Mouse (Mus musculus): ENCODE results near the gene Sfswap. TPM values are rescaled to one million over a fixed set of nuclear protein-coding genes. Genes with fewer than 3 reads are reported as not detected.

Sfswap gene
- total RNA-seq, 2 experiments from 2014 or later: 100 to 139 TPM

DNA sequence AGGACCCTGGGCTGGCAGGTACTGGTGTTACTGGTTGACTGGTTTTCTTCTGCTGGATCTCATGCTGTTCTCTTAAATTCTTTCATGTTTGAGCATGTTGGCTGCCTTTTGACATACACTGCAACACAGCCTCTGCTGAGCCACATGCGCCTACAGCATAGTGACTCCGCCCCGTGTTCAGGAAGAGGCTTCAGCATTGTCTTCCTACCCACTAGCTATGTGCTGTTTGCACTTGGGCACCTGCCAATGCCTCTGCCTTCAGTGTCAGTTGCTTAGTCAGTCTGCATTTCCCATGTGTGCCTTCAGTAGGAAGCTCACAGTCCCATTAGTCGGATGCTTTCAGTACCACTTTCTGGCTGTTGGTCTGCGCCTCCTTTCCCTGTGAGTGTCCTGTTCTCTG, 23.7 kb downstream of the Sfswap start:
- no peak for DNase-seq (ENCODE audit: extremely low spot score in 1 of 2, low spot score in 1 of 2)

DNA sequence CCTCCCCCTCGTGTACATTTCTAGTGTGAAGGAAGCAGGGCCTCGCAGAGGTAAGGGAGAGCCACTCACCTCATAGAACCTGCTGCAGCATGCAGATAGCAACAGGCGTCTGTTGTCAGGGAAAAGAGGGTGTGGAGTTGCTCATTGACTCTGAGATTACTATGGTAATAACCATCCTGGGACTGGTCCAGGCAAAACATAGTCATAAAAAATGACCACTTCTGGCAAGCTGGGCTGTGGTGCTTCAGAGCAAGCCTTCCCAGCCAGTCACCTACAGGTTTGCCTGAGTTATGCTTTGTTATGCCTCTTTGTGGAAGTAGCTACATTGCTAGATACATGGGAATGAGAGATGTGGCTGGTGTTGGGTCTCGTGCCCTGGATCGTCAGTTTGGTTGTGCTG, 26.1 kb downstream of the Sfswap start:
- no peak for DNase-seq (ENCODE audit: extremely low spot score in 1 of 2, low spot score in 1 of 2)

DNA sequence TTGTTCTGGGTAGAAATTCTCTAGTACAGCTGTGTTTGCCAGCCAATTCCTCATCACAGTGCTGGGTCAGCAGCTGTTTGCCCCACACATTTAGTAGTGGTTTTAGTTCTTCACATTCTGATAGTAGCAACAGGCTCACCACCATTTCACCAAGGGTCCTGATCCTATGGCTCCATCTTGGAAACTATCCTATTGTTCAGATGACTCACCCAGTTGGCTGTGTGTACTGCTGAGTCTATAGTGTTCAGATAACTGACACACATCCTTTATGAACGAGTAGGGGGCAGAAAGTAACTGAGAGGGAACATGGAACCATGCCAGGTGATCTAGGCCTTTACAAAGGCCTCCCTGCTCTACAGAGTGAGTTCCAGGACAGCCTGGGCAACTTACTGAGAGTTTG, 28.6 kb downstream of the Sfswap start:
- no peak for DNase-seq (ENCODE audit: extremely low spot score in 1 of 2, low spot score in 1 of 2)

DNA sequence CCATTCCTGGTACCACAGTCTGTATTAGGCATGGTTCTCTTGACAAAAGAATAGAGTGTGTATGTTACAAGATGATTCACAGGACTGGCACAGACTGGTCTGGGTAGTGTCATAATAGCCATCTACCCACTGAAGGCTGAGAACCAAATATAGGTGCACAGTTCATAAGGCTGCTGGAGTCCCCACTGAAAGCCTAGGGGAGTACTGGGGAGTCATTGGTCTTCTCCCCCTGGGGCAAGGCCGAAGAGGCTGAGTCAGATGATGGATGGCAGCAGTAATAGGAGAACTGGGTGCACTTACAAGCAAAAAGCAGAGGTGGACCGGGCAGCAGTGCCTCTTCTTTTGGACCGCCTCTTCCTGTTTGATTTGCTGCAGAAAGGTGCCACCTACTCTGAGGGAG, 32.7 kb downstream of the Sfswap start:
- DNase-seq (ENCODE audit: extremely low spot score in 1 of 2, low spot score in 1 of 2): no peak

DNA sequence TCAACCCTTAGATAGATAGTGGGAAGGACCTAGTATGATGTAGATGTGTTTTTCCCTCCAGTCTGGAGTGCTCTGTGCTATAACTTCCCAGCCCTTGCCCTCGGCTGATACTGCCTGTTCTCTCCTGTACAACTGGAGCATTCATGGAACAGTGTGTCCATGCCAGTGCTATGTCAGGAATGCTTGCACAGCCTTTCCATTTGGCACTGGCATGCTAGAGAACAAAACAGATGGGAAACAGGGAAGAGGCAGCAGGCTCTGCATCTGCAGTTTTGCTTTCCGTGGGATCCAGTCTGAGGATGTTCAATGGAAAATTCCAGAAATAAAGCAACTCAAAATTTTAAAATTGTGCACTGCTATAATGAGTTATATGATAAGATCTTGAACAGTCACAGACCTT, 33.5 kb downstream of the Sfswap start:
- DNase-seq (ENCODE audit: extremely low spot score in 1 of 2, low spot score in 1 of 2): peak; percentile 48 to 49

DNA sequence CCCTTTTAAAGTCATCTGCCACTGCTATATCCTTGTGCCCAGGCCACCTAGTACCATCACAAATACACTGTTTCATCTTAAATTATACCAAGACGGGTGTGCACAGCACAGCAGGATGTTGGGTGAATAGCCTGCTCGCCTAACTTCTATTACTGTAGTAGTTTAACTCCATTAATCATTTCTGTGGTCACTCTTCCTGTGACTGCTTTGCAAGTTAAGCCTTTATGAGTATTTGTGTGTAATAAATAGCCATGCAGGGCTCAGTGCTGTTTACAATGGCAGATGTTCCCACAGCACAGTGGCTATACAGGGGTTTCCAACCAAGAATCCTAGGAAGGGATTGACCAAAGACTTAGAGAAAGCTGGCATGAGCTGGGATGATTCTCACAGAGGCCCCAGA, 34.0 kb downstream of the Sfswap start:
- DNase-seq (ENCODE audit: extremely low spot score in 1 of 2, low spot score in 1 of 2): no peak

DNA sequence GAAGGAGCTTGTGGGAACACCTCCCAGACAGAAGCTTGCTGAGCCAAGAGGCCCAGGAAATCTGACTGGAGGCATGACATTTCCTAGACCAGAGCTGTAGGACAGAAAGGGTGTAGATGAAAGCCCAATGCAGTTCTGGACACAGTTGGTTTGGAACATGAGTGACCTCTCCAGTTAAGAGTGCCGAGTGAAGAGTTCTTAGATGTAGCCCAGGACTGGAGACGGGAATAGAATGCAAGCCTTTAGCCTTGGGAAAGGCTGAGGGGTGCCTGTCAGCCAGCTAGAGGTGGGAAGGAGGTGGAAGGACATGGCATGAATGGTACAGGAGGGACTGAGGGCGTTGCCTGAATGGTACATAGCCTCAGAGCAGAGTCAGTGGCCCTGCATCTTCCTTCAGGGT, 34.4 kb downstream of the Sfswap start:
- no peak for DNase-seq (ENCODE audit: extremely low spot score in 1 of 2, low spot score in 1 of 2)

DNA sequence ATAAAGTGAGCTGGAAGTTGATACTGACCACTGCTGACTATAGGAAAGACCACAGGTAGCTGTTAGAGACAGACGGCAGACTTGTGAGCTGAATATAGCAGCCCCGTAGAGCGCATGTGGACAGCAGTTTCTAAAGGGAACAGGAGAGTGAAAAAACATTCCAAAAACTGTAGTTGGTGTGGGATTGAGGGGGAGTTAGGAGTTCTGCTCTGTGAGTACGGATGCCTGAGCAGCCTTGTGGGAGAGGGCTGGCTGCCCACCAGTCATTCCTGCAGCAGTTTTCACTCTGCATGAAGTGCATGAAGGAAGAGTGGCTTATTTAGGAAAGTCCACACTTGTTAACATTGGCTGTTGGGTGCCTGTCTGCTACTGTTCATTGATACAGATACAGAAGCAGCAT, 37.8 kb downstream of the Sfswap start:
- no peak for DNase-seq (ENCODE audit: extremely low spot score in 1 of 2, low spot score in 1 of 2)

DNA sequence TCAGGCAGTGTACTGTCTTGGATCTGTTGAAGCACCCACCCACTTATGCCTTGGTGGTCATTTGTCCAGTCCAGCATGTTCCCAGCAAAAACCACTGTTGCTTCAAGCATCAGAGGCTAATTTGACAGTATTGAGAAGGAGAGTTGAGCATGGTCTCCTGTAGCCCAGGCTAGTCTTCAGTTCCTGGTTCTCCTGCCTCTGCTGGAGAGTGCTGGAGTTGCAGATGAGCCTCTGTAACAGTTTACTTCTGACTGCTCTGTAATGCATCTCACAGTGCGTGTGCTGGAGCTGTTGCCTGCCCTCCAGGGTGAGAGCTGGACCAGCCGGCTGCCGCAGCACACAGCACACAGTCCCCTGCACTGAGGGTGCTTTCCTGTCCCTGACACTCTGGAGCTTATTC, 41.2 kb downstream of the Sfswap start:
- no peak for DNase-seq (ENCODE audit: extremely low spot score in 1 of 2, low spot score in 1 of 2)

DNA sequence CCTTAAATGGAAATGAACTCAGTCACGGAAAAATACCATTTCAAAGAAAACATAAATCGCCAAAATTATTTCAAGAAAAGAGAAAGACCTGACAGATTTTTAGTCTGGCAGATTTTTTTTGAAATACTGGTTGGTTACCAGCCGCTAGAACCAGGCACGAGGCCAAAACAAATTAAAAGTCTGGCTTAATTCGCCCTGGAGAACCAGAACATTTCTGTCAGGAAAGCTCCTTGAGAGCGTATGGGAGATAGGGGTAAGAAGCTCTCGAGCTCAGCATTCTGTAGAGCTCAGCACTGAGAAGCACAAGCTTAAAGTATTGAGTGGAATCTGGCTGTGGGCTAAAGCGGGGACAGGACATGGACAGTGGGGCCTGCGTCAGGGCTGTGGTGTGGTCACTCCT, 44.8 kb downstream of the Sfswap start:
- DNase-seq (ENCODE audit: extremely low spot score in 1 of 2, low spot score in 1 of 2): no peak

DNA sequence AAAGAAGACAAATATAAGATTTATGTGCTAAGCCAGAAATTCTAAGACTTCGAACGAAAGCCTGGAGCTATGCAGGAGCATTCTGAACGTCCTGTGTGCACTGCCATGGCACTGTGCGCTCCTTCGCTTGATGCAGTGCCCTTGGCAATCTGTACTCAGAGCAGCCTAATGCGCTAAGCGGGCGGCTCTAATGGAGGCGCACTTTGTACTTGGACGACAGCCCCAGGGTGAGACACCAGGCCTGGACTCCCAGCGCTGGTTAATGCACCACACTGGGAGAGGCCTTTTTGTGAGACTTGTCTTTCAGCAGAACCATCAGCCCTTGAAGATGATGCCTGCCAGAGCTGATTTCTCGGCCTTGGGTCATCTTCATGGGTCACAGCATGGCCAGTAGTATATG, 48.7 kb downstream of the Sfswap start:
- no peak for DNase-seq (ENCODE audit: extremely low spot score in 1 of 2, low spot score in 1 of 2)

DNA sequence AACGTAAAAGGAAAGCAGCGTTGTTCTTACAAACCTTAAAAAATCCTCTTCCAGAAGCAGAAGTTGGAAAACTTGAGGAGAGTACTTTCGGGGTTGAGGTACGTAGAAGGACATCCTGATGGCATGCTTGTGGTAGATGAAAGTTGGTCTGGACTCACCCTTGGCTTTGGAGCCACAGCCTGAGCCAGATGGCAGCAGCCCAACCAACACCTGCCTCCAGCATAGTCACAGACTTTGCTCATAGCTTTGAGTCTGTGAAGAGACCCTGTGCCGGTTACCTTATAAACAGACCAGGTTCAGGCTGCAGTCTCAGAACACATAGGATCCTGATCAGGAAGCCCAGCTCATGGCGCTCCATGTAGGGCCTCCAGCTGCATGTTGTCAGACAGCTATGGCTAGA, 49.8 kb downstream of the Sfswap start:
- DNase-seq (ENCODE audit: extremely low spot score in 1 of 2, low spot score in 1 of 2): no peak

DNA sequence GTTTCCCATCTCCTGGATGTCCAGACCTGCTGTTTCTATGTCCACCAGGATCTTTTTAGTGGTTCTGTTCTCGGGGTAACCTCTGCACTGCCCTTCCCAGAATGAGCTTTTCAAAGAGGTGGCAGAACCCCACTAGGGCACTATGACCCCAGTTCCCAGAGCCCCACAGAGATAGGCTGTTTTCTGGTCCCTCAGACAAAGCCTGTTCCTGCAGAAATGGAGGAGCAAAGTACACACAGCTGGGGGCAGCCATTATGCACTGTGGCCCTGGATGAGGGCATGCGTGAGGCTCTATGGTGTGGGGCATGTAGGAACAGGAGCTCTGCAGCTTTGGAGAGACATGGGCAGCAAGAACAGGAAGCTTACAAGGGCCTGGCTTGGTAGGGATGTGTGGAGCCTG, 51.0 kb downstream of the Sfswap start:
- no peak for DNase-seq (ENCODE audit: extremely low spot score in 1 of 2, low spot score in 1 of 2)

DNA sequence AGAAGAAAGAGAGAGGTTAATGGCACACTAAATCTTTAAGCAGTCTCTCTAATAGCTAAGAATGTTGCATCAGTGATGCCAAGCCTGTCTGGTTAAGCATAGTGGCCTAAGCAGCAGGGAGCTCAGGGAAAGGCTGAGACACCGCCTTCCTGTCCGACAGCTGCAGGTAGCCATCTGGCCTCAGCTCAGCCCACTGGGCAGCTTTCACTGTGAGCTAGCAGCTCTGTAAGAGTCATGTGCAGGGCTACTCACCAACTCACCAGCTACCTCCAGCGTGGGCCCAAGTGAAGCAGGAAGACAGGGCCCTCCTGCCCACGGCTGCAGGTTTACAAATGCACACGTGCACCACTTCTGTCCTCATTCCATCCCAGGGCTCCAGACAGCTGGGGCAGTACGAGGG, 52.6 kb downstream of the Sfswap start:
- no peak for DNase-seq (ENCODE audit: extremely low spot score in 1 of 2, low spot score in 1 of 2)

DNA sequence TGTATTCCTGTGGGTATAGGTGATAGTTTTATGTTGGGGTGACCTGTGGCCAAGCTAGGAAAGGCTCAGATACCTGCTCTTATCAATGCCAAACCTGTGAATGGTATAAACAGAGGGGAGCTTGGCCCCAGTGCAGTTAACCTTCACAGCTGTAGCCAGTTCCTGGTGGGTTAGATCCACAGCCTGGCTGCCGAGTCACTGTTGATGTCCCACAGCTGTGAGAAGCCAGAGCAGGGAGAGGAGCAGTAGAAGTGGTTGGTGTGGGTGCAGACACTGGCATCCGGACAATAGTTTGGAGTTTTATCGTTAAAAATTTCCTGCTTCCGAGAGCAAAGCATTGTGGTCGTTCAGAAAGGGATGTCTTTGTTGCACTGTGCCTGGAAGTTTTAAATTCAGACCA, 57.6 kb downstream of the Sfswap start:
- DNase-seq (ENCODE audit: extremely low spot score in 1 of 2, low spot score in 1 of 2): no peak

DNA sequence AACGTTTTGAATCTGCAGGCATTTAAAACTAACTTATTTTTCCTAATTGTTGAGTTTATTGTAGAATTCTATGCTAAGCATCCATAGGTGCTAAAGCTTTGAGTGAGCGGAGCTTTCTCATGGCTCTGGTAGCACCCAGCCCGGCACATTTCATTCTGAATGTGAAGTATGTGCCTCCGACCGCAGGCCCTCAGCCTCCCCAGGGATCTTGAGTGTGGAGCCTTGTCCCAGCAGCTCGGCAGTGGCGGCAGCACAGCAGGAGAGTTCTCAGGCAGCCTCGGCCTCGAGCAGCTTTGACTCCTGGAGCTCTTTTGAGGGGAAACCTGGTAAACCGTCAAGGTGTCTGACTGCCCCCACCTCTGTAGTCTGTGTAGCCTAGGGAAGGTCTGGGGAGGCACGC, 58.3 kb downstream of the Sfswap start:
- no peak for DNase-seq (ENCODE audit: extremely low spot score in 1 of 2, low spot score in 1 of 2)

DNA sequence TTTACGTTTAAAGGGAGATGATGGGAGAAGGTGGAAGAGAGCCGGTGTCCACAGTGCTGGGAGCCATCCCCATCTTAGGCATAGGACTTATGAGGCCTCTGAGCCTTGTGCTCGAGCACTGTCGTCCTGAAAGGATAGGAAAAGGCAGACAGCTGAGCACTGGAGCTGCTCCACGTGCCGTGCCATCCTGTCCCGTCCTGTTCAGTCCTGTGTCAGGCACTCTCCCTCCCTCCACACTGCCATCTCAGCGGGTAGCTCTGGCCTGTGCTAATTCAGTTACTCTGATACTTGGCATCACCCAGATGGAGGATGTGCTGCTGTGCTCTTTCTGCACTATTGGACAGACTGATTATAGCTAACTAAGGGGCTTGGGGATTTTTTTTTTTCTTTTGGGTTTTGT, 61.3 kb downstream of the Sfswap start:
- DNase-seq (ENCODE audit: extremely low spot score in 1 of 2, low spot score in 1 of 2): no peak

DNA sequence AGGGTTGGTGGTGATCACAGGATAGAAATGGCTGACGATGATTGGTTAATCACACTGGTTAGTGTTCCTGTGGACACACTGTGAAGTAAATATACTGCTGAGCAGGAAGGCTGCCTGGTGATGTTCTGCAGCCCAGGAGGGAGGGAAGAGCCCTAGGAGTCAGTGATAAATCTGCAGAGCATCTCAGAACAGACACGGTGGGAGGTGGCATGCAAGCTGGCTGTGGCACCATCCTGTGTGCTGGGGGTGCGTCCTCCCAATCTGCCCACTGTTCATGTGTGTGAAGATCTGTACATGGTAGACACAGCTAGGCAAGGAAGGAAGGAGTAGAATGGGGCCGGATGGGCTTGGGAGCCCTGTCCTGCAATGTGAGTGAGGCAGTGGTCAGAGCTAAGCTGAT, 67.6 kb downstream of the Sfswap start:
- no peak for DNase-seq (ENCODE audit: extremely low spot score in 1 of 2, low spot score in 1 of 2)

DNA sequence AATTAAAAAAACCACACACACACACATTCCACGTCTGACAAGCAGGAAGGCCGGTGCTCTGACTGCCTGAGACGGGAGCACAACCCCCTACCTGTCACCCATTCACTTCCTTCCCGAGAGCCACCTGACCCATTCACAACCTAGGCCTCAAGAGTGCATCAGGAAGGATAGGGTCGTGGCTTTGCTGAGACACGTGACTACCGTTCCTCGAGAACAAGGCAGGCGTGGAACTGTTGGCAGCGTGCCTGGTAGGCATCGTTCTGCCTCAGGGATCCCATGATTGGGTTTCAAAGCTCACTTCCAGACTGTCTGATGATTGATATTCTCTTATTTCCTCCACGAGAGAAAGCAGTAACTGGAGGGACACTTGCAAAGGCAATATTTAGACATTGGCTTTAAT, 77.2 kb downstream of the Sfswap start:
- DNase-seq (ENCODE audit: extremely low spot score in 1 of 2, low spot score in 1 of 2): no peak

DNA sequence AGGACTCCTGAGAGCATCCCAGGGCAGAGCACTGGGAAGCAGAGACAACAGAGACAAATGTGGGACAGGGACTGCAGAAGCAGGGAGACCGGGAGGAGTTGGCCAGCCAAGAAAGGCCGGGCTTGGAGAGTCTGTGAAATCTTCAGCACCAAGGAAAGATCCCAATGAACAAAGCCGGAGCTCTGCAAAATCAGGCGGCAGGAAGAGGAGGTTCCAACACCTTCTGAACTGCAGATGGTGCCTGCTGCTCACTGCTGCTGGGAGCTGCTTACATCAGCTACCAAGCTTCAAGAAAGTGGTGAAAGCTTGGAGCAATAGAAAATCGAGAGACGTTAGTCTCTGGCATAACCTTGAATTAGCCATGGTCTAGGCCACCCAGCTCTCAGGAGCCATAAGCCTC, 79.0 kb downstream of the Sfswap start:
- no peak for DNase-seq (ENCODE audit: extremely low spot score in 1 of 2, low spot score in 1 of 2)

DNA sequence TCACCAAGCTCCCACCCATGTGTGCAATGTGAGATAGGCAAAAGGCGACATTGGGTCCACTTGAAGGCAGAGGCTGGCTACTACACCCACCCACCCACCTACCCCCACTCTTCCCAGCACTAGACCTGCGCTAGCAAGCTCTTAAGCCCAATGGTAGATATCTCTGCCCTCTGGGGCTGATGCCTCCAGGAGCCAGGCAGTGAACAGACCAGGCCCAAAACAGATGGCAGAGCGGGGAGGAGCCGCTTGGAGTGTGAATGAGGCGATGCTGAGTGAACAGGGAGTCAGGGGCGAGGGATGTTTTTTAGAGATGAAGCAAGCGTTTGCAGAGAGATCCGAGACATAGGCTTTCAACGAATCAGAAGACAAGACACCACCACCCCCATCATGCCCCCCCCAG, 79.6 kb downstream of the Sfswap start:
- DNase-seq (ENCODE audit: extremely low spot score in 1 of 2, low spot score in 1 of 2): no peak

DNA sequence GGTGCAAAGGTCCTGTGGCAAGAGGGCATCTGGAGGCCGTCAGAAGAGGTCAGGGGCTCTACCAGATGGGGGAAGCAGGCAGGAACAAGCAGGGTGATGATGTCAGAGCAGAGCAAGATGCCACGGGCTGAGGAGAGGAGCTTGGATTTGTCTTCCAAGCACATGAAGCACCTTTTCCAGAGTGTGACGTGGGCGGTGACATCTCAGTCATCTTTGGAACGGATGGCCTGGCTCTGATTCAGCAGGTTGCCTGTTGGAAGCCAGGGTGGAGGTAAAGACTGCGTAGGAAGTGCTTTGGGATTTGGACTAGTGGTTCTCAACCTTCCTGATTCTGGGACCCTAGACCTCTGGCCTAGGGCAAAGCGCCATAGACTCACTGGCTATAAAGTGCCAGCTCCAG, 80.0 kb downstream of the Sfswap start:
- no peak for DNase-seq (ENCODE audit: extremely low spot score in 1 of 2, low spot score in 1 of 2)

DNA sequence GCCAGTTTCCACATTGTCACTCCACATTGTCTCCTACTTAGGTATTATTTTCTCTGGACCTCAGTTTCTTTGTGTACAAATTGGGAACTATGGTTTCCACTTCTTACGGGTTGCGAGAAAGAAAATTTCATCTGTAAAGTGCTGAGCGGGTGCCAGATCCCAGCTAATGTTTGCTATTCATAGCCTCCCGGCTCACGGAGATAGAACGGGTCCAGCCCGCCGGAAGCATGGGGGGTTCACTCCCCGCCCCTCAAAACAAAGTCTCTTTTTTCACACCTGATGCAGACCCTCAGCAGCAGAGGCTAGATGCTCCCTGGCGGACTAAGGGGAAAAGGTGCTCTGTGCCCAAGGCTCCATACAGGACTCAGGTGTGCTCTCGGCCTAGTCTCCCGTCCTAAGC, 82.3 kb downstream of the Sfswap start:
- DNase-seq (ENCODE audit: extremely low spot score in 1 of 2, low spot score in 1 of 2): no peak
